Mouse (Mus musculus) C2C12 (cell line): ENCODE measurements at regions not wholly inside any gene's neighbourhood (a gene's known extent, or its start where the extent isn't known, plus 50 kb on each side); places are given as distances from the start of the nearest gene placed in this dataset.
"Not testable (repeated sequence)": the region's sequence is repeated elsewhere in the genome, so short reads cannot be mapped to it uniquely, and the experiment has no call there.

ENCODE experiments used
- CEBPB ChIP-seq: IDR thresholded peaks from one replicate; pipeline ENCODE4 v1.6.1; 2011; ENCODE audit warnings: low read depth, mild to moderate bottlenecking, control low read depth, moderate library complexity
- CTCF ChIP-seq: IDR thresholded peaks from one replicate; pipeline ENCODE4 v1.5.1; 2011; ENCODE audit not compliant: control insufficient read depth, insufficient read depth, insufficient read length
- FOSL1 ChIP-seq: IDR thresholded peaks from one replicate; pipeline ENCODE4 v1.8.0; 2011; ENCODE audit warnings: mild to moderate bottlenecking, low read length; ENCODE audit not compliant: poor library complexity, insufficient read depth, severe bottlenecking
- MYOG ChIP-seq: IDR thresholded peaks from one replicate; pipeline ENCODE4 v1.6.1; 2011; ENCODE audit not compliant: control insufficient read depth, insufficient read length; ENCODE audit errors: extremely low read depth
- USF1 ChIP-seq: IDR thresholded peaks from one replicate; pipeline ENCODE4 v1.6.1; 2011; ENCODE audit warnings: low read depth, mild to moderate bottlenecking, control low read depth, moderate library complexity

- not testable (repeated sequence) for TF ChIP-seq CTCF, MYOG, FOSL1, CEBPB, USF1
Observed at GRCm38 (mm10) chr15:16975821-16976220, 247.3 kb downstream of the Cdh9 start.
